Comparison of ENCODE assay signal across 9 mouse cellular contexts in genomic region chr6:88194053-88194977, GRCm38 (mm10). TPM values are rescaled to one million over a fixed set of nuclear protein-coding genes. Genes with fewer than 3 reads are reported as not detected.
A peak's percentile ranks its signal among the peaks of the same experiment; 100 is the strongest.
DNase-seq lines count a peak whose midpoint lies in the region; ATAC-seq and TF ChIP-seq lines count a peak whose summit lies in the region.
"Had no signal": no experiment of that assay in that cellular context is flagged by ENCODE, and none has a peak within 500 bp of the region (broad histone marks: within the 10 kb centered on the region; RNA-seq: fewer than 3 reads in every experiment).

No protein-coding gene starts in this region.

- 2% methylated on average over 58 of the region's 58 CpGs for WGBS in lung, embryonic 14.5 days
- WGBS in embryonic facial prominence, embryonic 10.5 days = 1% methylated on average over 58 of the region's 58 CpGs
- 2% methylated on average over 54 of the region's 58 CpGs for WGBS in hindbrain, embryonic 16.5 days
- WGBS in midbrain, embryonic 13.5 days = under 1% methylated on average over 58 of the region's 58 CpGs

- H3K27ac ChIP-seq in lung, embryonic 14.5 days (ENCODE audit: low read depth) = no peak overlapping the region
- H3K27ac ChIP-seq in embryonic facial prominence, embryonic 10.5 days (replicated peaks) = peak overlapping the region; percentile 75
- no peak overlapping the region for H3K27ac ChIP-seq in hindbrain, embryonic 16.5 days (ENCODE audit: low read depth, low read length)
- peak overlapping the region; percentile 87 for H3K27ac ChIP-seq in midbrain, embryonic 13.5 days

- H3K36me3 ChIP-seq in lung, embryonic 14.5 days (ENCODE audit: insufficient read depth) = no peaks in the 10 kb centered on the region
- H3K36me3 ChIP-seq in embryonic facial prominence, embryonic 10.5 days (replicated peaks) = no peaks in the 10 kb centered on the region
- no peaks in the 10 kb centered on the region for H3K36me3 ChIP-seq in hindbrain, embryonic 16.5 days (ENCODE audit: control insufficient read depth, insufficient read depth, low read length)
- no peaks in the 10 kb centered on the region for H3K36me3 ChIP-seq in midbrain, embryonic 13.5 days

- H3K4me1 ChIP-seq in lung, embryonic 14.5 days (ENCODE audit: insufficient read depth) = 0 out of 2 replicates have a peak, but pooled peaks cover 5% of the 10 kb centered on the region
- peaks cover 76% of the 10 kb centered on the region for H3K4me1 ChIP-seq in embryonic facial prominence, embryonic 10.5 days
- peaks cover 34% of the 10 kb centered on the region for H3K4me1 ChIP-seq in hindbrain, embryonic 16.5 days (ENCODE audit: control insufficient read depth, insufficient read depth, low read depth, low read length)
- peaks cover 57% of the 10 kb centered on the region for H3K4me1 ChIP-seq in midbrain, embryonic 13.5 days (replicated peaks)

- peaks cover 100% of the 10 kb centered on the region for H3K27me3 ChIP-seq in lung, embryonic 14.5 days (ENCODE audit: insufficient read depth, low read length)
- peaks cover 100% of the 10 kb centered on the region for H3K27me3 ChIP-seq in embryonic facial prominence, embryonic 10.5 days (replicated peaks; ENCODE audit: low read depth, poor library complexity, severe bottlenecking)
- H3K27me3 ChIP-seq in hindbrain, embryonic 16.5 days (replicated peaks; ENCODE audit: control insufficient read depth, insufficient read depth, low read length) = peaks cover 81% of the 10 kb centered on the region
- H3K27me3 ChIP-seq in midbrain, embryonic 13.5 days = peaks cover 100% of the 10 kb centered on the region

- peak; percentile 57 for DNase-seq in lung, embryonic 14.5 days
- DNase-seq in lung, postnatal 36 days = no peak
- DNase-seq in embryonic facial prominence, embryonic 10.5 days (ENCODE audit: low spot score) = peak; percentile 73
- no peak for DNase-seq in layer of hippocampus, adult 11-12 months (ENCODE audit: low spot score)
- no peak for DNase-seq in cerebellum, adult 11 months

- H3K9ac ChIP-seq in lung, embryonic 14.5 days = peak overlapping the region; percentile 26
- H3K9ac ChIP-seq in hindbrain, embryonic 16.5 days (ENCODE audit: low read depth, low read length) = peak overlapping the region; percentile 51
- peak overlapping the region; percentile 72 for H3K9ac ChIP-seq in midbrain, embryonic 13.5 days (replicated peaks)

- H3K4me3 ChIP-seq in lung, embryonic 14.5 days (ENCODE audit: low read depth, low read length) = peak overlapping the region; percentile 38
- H3K4me3 ChIP-seq in embryonic facial prominence, embryonic 10.5 days = peak overlapping the region; percentile 66
- peak overlapping the region; percentile 36 for H3K4me3 ChIP-seq in hindbrain, embryonic 16.5 days (ENCODE audit: low read length)
- H3K4me3 ChIP-seq in midbrain, embryonic 13.5 days (replicated peaks) = peak overlapping the region; percentile 47
- H3K4me3 ChIP-seq: myocyte had no signal

- H3K4me2 ChIP-seq in lung, embryonic 14.5 days = peak overlapping the region; percentile 65
- H3K4me2 ChIP-seq in hindbrain, embryonic 16.5 days (ENCODE audit: low read length) = peak overlapping the region; percentile 54
- peak overlapping the region; percentile 64 for H3K4me2 ChIP-seq in midbrain, embryonic 13.5 days (replicated peaks)

- no peak for ATAC-seq in lung, embryonic 14.5 days (ENCODE audit: insufficient read depth)
- ATAC-seq in hindbrain, embryonic 16.5 days = no peak
- ATAC-seq in midbrain, embryonic 13.5 days = no peak
- ATAC-seq in megakaryocyte-erythroid progenitor cell, adult 5-6 weeks (replicated peaks; ENCODE audit: low FRiP score, low TSS enrichment, poor library complexity, severe bottlenecking) = no peak

- no peaks in the 10 kb centered on the region for H3K9me3 ChIP-seq in lung, embryonic 14.5 days (ENCODE audit: low read depth, low read length)
- no peaks in the 10 kb centered on the region for H3K9me3 ChIP-seq in embryonic facial prominence, embryonic 10.5 days
- H3K9me3 ChIP-seq in hindbrain, embryonic 16.5 days (ENCODE audit: control insufficient read depth, low read length) = no peaks in the 10 kb centered on the region
- no peaks in the 10 kb centered on the region for H3K9me3 ChIP-seq in midbrain, embryonic 13.5 days

- TF ChIP-seq CTCF in lung, embryonic 14.5 days (IDR thresholded peaks at IDR 0.05; ENCODE audit: low read depth) = no peak

RNA-seq across cellular contexts. Expression of gene Gata2, which starts 0.6 kb away (rescaled TPM):
- 13.8 and 14.6 TPM in 2 replicates for polyA plus RNA-seq in lung, embryonic 14.5 days (2014; fragmentation: Nextera tagmentation; extraction: Ambion mirVana)
- 34.6 and 35.9 TPM in 2 replicates for polyA plus RNA-seq in embryonic facial prominence, embryonic 10.5 days (2016; fragmentation: Nextera tagmentation; extraction: Ambion mirVana)
- 14.1 and 18.0 TPM in 2 replicates for polyA plus RNA-seq in hindbrain, embryonic 16.5 days (2015; fragmentation: Nextera tagmentation; extraction: Ambion mirVana)
- polyA plus RNA-seq in midbrain, embryonic 13.5 days (2015; fragmentation: Nextera tagmentation; extraction: Ambion mirVana) = 25.7 and 38.1 TPM in 2 replicates
- total RNA-seq in megakaryocyte-erythroid progenitor cell, adult 5-6 weeks (2014; fragmentation: Nextera tagmentation) = 101 and 116 TPM in 2 replicates
- total RNA-seq in megakaryocyte-erythroid progenitor cell, adult 5-6 weeks (2017) = 37.4 and 48.8 TPM in 2 replicates

RNA-seq across cellular contexts. Expression of gene Dnajb8, which starts 27.8 kb away (rescaled TPM):
- polyA plus RNA-seq in lung, embryonic 14.5 days (2014; fragmentation: Nextera tagmentation; extraction: Ambion mirVana) = not detected in 2 replicates
- not detected in 2 replicates for polyA plus RNA-seq in embryonic facial prominence, embryonic 10.5 days (2016; fragmentation: Nextera tagmentation; extraction: Ambion mirVana)
- polyA plus RNA-seq in hindbrain, embryonic 16.5 days (2015; fragmentation: Nextera tagmentation; extraction: Ambion mirVana) = not detected in 2 replicates
- polyA plus RNA-seq in midbrain, embryonic 13.5 days (2015; fragmentation: Nextera tagmentation; extraction: Ambion mirVana) = not detected in 2 replicates
- not detected in 2 replicates for total RNA-seq in megakaryocyte-erythroid progenitor cell, adult 5-6 weeks (2014; fragmentation: Nextera tagmentation)
- total RNA-seq in megakaryocyte-erythroid progenitor cell, adult 5-6 weeks (2017) = not detected in 2 replicates
- polyA plus RNA-seq: myocyte had no signal

Comparison
In these comparisons a context has a peak if more than half of its experiments do, and no peak if none do; other contexts are left out.
1. DNase-seq: peak in lung, embryonic 14.5 days (single experiment) and embryonic facial prominence, embryonic 10.5 days (single experiment); none in lung, postnatal 36 days (single experiment), layer of hippocampus, adult 11-12 months (single experiment) and cerebellum, adult 11 months (single experiment).
2. H3K27ac ChIP-seq: peak in embryonic facial prominence, embryonic 10.5 days (single experiment) and midbrain, embryonic 13.5 days (single experiment); none in lung, embryonic 14.5 days (single experiment) and hindbrain, embryonic 16.5 days (single experiment).
3. Peak in every context shown above with its lines, with median percentiles within 50 percentile points of each other: H3K4me2 ChIP-seq, H3K4me3 ChIP-seq and H3K9ac ChIP-seq.